Mouse (Mus musculus): Measurements from ENCODE around the gene Galnt2. TPM values are rescaled to one million over a fixed set of nuclear protein-coding genes. Genes with fewer than 3 reads are reported as not detected.
A peak's percentile ranks its signal among the peaks of the same experiment; 100 is the strongest.

Galnt2 gene
- polyA plus RNA-seq, 1 experiment from 2014 or later, result 129 TPM

DNA sequence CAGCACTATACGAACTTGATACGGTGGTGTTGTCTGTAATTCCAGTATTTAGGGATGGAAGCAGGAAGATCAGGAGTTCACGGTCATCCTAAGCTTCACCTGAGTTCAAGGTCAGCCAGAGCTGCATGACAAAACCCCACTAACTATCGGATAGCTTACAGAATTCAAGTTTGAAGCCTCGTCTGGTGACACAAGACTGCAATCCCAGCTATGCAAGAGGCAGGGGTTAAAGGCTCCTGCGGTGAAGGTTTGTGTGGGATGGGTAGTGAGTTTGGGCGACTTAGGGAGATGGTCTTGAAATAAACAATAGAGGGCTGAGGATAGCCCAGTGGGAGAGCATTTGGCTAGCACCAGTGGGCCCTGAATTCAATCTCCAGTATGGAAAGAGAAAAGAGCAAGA is 33.0 kb upstream of the Galnt2 start:
- ChIA-PET CTCF (interaction anchor here (1.0 to 2.1 kb wide), 2 partner anchors 10 to 12 kb away, joined by 3 to 5 read pairs; no protein-coding TSS in a partner anchor), POLR2A (no interaction called here)
- no peak for DNase-seq (ENCODE audit: low read depth, low spot score)
- TF ChIP-seq CTCF (IDR thresholded peaks at IDR 0.05), result no peak
- H3K27me3 ChIP-seq, result no peaks in the 10 kb centered on the region
- in situ Hi-C loops (cut with MboI; ENCODE audit: low pct_unique_long_range_greater_than_20kb), result no loop called here
- no peak for ATAC-seq

DNA sequence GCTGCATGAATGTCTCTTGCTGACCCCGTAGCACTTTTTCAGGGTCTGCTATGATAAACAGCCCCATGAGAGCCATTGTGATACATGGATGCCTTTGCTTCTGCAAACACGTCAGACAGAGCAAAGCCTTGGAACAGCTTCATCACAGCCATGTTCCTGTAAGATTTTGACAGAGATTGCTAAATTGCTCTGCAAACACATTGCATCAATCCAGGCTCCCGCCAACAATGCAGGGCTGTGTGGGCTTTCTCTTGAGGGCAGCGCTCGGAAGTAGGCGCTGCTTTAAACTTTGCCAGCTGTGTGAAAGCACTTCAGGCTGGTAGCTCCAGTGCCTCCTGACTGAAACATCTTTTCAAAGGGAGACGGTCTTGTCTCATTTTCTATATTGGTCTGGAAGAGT is 30.8 kb upstream of the Galnt2 start:
- no peak for ATAC-seq
- in situ Hi-C loops (cut with MboI; ENCODE audit: low pct_unique_long_range_greater_than_20kb), result no loop called here
- no peak for DNase-seq (ENCODE audit: low read depth, low spot score)
- ChIA-PET POLR2A (no interaction called here), CTCF (interaction anchor here (1.7 kb wide), 1 partner anchor 10 kb away, joined by 6 read pairs; no protein-coding TSS in a partner anchor)
- H3K27me3 ChIP-seq, result no peaks in the 10 kb centered on the region
- no peak for TF ChIP-seq CTCF (IDR thresholded peaks at IDR 0.05)

DNA sequence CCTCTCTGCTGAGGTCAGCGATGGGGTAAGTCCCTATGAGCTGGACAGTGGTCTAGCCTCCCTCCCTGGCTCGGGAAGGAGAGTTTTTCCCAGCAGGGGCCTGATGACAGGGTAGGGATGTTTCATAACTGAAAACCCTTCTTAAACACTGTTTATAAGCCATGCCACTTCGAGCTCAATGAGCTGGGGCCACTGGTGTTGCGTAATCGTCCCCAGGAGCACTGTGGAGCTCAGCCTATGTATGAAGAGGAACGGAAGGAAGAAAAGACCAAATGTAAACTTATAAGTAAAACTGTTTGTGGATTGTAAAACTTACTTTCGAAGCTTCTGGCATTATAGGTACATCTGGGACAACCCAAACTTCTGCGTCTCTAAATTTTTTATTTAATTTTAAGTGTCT is 29.5 kb upstream of the Galnt2 start:
- CTCF ChIA-PET, result interaction anchor here (1.3 to 1.7 kb wide), 2 partner anchors 9 to 16 kb away, joined by 3 to 6 read pairs; no protein-coding TSS in a partner anchor
- POLR2A ChIA-PET, result interaction anchor here (1.1 kb wide), 1 partner anchor 22 kb away, joined by 4 read pairs; no protein-coding TSS in a partner anchor
- in situ Hi-C loops (cut with MboI; ENCODE audit: low pct_unique_long_range_greater_than_20kb), result no loop called here
- ATAC-seq (no peak), DNase-seq (ENCODE audit: low read depth, low spot score) (peak; percentile 47)
- no peaks in the 10 kb centered on the region for H3K27me3 ChIP-seq
- no peak for TF ChIP-seq CTCF (IDR thresholded peaks at IDR 0.05)

DNA sequence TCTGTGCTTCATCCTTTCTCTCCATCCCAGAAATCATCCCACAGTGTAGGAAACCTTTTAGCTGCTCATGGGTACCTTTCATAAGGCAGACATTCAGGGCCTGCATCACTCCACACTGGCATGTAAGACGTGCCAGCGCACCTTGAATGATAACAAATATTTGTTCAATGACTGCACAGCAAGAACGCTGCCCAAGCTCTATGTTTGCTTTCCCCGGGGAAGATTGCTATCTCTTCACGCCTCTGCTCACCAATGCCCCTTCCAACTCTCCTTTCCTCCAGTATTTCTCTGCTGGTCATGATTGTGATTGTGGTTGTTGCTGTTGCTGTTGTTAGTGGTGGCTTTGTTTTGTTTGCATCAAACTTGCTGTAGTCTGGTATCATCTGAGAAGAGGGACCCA is 28.3 kb upstream of the Galnt2 start:
- CTCF ChIA-PET, result no interaction called here
- no peaks in the 10 kb centered on the region for H3K27me3 ChIP-seq
- ATAC-seq (no peak), DNase-seq (ENCODE audit: low read depth, low spot score) (no peak)
- in situ Hi-C loops (cut with MboI; ENCODE audit: low pct_unique_long_range_greater_than_20kb), result no loop called here
- POLR2A ChIA-PET, result no interaction called here
- no peak for TF ChIP-seq CTCF (IDR thresholded peaks at IDR 0.05)

DNA sequence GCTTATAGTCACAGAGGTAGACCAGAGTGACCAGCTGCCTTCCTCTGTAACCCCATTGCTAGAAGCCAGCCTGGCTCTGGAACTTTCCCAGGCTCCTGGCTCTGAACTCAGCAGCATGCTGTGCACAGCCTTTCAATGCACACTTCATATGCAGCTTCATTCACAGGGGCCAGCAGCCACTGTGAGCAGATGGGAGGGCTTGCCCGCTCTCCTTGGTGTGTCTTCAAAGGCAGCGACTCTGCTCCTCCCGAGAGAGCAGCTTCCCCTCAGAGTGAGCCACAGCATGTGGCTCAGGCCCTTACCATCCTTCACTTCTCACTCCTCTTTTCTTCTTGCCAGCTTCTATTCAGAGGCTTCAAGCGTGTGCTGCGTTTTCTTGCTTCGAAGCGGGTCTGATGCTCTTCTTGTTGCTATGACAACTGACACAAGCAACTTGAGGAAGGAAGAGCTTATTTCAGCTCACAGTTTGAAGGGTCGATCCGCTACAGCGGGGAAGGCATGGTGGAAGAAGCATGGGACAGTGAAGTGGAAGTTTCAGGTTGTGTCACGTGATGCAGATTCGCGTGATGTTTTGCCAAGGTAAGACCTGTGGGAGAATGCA is 27.1 kb upstream of the Galnt2 start:
- in situ Hi-C loops (cut with MboI; ENCODE audit: low pct_unique_long_range_greater_than_20kb), result no loop called here
- TF ChIP-seq CTCF (IDR thresholded peaks at IDR 0.05), result no peak
- ATAC-seq (no peak), DNase-seq (ENCODE audit: low read depth, low spot score) (no peak)
- ChIA-PET CTCF (no interaction called here), POLR2A (no interaction called here)
- no peaks in the 10 kb centered on the region for H3K27me3 ChIP-seq

DNA sequence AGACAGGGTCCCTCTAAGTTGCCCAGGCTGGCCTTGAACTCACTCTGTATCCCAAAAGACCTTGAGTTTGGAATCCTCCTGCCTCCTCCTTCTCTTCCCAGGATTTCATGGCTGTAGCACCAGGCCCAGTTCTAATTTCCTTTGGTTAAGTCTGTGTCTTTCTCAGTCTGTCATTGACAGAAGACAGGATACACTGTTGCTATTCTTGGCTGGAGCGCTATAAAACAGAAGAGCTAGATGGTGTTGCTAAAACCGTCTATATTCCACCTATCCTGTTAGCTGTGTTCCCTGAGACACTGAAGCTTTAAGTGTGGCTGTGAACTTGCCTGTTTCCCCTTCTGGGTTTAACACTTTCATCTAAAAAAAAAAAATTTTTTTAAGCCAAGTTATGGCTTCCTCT is 19.0 kb upstream of the Galnt2 start:
- H3K27me3 ChIP-seq, result no peaks in the 10 kb centered on the region
- in situ Hi-C loops (cut with MboI; ENCODE audit: low pct_unique_long_range_greater_than_20kb), result no loop called here
- CTCF ChIA-PET, result no interaction called here
- no peak for DNase-seq (ENCODE audit: low read depth, low spot score)
- no peak for ATAC-seq
- no peak for TF ChIP-seq CTCF (IDR thresholded peaks at IDR 0.05)
- POLR2A ChIA-PET, result no interaction called here

DNA sequence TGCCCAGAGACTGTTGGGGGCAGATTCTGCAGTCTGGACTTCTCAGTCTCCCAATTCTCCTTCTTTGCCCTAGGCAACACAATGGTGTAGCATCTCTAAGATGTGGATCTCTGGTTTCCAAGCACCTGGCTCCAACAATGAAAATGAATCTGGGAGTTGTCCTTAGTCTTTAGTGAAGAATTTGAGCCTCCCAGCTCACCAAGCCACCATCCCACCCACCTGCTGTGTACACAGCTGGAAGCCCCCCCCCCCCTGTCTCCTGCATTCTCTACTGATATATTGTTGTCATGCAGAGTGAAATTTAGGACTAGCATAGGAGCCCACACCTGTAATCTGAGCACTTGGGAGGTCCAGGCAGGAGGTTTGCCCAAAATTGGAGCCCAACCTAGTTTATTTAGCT is 14.2 kb upstream of the Galnt2 start:
- H3K27me3 ChIP-seq, result no peaks in the 10 kb centered on the region
- ChIA-PET POLR2A (interaction anchor here (0.6 to 0.7 kb wide), 4 partner anchors 10 to 63 kb away, joined by 3 to 4 read pairs (median 3); no protein-coding TSS in a partner anchor), CTCF (interaction anchor here (1.7 kb wide), 1 partner anchor 10 kb away, joined by 6 read pairs; no protein-coding TSS in a partner anchor)
- TF ChIP-seq CTCF (IDR thresholded peaks at IDR 0.05), result no peak
- no peak for ATAC-seq
- in situ Hi-C loops (cut with MboI; ENCODE audit: low pct_unique_long_range_greater_than_20kb), result no loop called here
- DNase-seq (ENCODE audit: low read depth, low spot score), result no peak

DNA sequence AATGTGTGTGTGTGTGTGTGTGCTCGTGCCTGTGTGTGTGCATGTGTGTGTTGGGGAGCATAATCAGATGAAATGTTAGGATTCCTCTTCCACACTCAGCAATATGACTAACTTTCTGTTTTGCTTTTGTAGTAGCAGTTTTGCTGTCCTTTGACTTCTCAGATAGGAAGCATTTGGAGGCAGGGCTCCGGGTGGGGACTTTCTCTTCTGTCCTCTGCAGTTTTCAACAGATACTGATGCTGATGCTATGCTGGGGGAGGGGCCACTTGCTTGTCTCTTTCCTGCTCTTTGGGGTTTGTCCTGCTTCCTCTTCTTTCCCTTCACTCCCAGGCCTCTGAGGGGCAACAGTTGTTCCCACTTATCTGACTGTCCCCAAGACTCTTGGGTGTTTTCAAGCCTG is 1.3 kb upstream of the Galnt2 start:
- CTCF ChIA-PET, result no interaction called here
- POLR2A ChIA-PET, result interaction anchor here (0.5 kb wide), 1 partner anchor 152 kb away, joined by 6 read pairs; no protein-coding TSS in a partner anchor
- DNase-seq (ENCODE audit: low read depth, low spot score), result no peak
- no peak for ATAC-seq
- in situ Hi-C loops (cut with MboI; ENCODE audit: low pct_unique_long_range_greater_than_20kb), result loop anchor here (5.0 kb wide), 1 partner anchor 178 kb away; no protein-coding TSS in a partner anchor
- H3K27me3 ChIP-seq, result no peaks in the 10 kb centered on the region
- no peak for TF ChIP-seq CTCF (IDR thresholded peaks at IDR 0.05)

DNA sequence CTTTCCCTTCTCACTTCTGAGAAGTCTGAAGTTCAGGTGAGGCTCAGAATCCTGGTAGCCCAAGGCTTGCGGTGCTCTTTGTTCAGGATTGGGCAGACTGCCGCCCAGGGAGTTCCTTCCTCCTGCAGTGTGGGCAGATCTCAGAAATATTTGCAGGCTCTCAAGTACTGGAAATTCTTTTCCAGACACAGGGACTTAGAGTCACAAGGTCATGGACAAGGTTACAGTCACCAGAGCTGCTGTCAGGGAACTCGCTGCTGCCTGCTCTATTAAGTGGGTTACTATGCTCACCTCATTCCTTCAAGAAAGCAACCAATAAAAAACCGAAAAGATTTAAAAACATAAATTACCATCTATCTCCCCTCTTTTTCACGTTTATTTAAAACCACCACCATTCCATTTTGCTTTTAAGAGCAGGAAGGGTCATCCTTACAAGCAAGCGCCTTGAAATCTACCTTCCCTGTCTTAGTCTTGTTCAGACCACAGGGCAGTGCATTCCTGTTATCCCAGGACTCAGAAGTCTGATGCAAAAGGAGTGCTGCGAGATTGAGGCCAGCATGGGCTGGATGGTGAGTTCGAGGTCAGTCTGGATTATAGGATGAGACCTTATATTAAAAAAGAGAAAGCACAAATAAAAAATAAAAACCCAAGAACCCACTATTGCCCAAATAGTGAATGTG is 555 bp upstream of the Galnt2 start:
- in situ Hi-C loops (cut with MboI; ENCODE audit: low pct_unique_long_range_greater_than_20kb), result loop anchor here (5.0 kb wide), 1 partner anchor 178 kb away; no protein-coding TSS in a partner anchor
- ATAC-seq (no peak), DNase-seq (ENCODE audit: low read depth, low spot score) (no peak)

DNA sequence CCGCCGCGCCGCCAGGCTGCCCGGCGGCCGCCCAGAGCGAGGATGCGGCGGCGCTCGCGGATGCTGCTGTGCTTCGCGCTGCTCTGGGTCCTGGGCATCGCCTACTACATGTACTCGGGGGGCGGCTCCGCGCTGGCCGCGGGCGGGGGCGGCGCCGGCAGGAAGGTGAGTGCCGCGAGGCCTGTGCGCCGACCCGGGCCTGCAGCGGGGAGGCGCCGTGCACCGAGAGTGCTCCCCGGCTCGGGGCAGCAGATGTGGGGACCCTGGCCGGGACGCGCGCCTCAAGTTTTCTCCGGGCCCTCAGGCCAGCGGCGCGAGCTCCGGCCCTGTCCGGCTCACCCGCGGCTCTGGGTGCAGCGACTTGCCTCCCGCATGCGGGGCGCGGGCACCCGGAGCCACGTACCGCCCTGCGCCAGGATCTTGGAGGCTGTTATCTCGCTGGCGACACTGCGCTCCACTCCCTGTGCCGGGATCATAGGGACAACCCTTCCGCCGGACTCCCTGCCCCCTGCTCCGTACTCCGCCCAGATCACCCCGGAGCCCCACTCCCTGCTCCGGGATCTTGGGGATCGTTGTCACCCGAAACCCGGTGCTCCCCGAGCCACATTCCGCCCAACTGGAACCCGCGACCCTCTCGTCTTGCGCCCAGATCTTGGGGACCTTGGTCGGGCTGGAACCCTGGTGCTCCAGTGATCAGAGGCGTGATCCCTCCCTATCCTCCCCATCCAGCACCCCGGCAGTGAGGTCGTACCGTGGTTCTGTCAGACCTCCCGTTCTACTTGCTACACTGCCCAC is 491 bp downstream of the Galnt2 start:
- ATAC-seq, result peak; percentile 25
- TF ChIP-seq CTCF (IDR thresholded peaks at IDR 0.05), result no peak
- POLR2A ChIA-PET, result no interaction called here
- CTCF ChIA-PET, result interaction anchor here (1.5 kb wide), 1 partner anchor 82 kb away, joined by 3 read pairs; no protein-coding TSS in a partner anchor
- in situ Hi-C loops (cut with MboI; ENCODE audit: low pct_unique_long_range_greater_than_20kb), result loop anchor here (5.0 kb wide), 1 partner anchor 179 kb away; no protein-coding TSS in a partner anchor
- no peaks in the 10 kb centered on the region for H3K27me3 ChIP-seq
- no peak for DNase-seq (ENCODE audit: low read depth, low spot score)

More for the DNA sequence above, 555 bp upstream of the Galnt2 start:
- ChIA-PET POLR2A (interaction anchor here (0.5 kb wide), 1 partner anchor 153 kb away, joined by 6 read pairs; no protein-coding TSS in a partner anchor), CTCF (no interaction called here)
- no peaks in the 10 kb centered on the region for H3K27me3 ChIP-seq
- TF ChIP-seq CTCF (IDR thresholded peaks at IDR 0.05), result no peak
